Comparison of ENCODE assay signal across 37 mouse cellular contexts in the genomic region with DNA sequence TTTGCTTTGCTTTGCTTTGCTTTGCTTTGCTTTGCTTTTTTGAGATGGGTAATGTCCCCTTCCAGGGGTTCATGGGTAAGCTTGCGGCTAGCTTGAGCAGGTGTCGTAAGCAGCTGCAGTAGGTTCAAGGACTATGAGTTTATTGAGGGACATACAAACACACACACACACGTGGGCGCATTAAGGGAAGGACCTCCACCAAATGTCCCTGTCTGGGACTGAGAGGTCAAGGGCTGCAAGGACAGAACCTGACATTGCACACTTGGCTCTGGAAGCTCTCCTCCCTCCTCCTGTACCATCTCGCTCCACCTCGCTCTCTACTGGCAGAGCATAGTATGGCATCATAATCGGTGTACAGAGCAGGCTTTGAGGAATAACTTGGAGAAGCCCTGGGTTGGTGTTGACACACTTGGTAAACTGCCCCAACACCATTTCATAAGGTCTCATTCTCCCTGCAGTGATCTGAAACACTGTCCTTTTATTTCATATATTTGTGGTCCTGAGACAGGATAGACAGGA. TPM values are rescaled to one million over a fixed set of nuclear protein-coding genes. Genes with fewer than 3 reads are reported as not detected.
DNase-seq lines count a peak whose midpoint lies in the region; ATAC-seq lines count a peak whose summit lies in the region.
"Had no signal": no experiment of that assay in that cellular context is flagged by ENCODE, and none has a peak within 500 bp of the region (broad histone marks: within the 10 kb centered on the region; RNA-seq: fewer than 3 reads in every experiment).

No protein-coding gene starts in this region.

- no peak overlapping the region for H3K4me3 ChIP-seq in intestine, embryonic 14.5 days (ENCODE audit: low read depth, low read length)
- H3K4me3 ChIP-seq in intestine, embryonic 16.5 days (ENCODE audit: low read length): no peak overlapping the region
- H3K4me3 ChIP-seq in megakaryocyte, embryonic 14.5 days (replicated peaks): peak overlapping the region; percentile 14
- no peak overlapping the region for H3K4me3 ChIP-seq in heart, embryonic 11.5 days (ENCODE audit: low read depth, low read length)
- H3K4me3 ChIP-seq: forebrain, embryonic 13.5 days; heart, embryonic 15.5 days; kidney, embryonic 15.5 days; liver, embryonic 13.5 days; midbrain, embryonic 12.5 days; myocyte; neural tube, embryonic 12.5 days had no signal

- DNase-seq in intestine, embryonic 14.5 days (ENCODE audit: low spot score): peak; percentile 32
- peak; percentile 27 for DNase-seq in ES-CJ7 (ENCODE audit: low read depth, low spot score)
- DNase-seq in gastrocnemius, adult 18-20 months (ENCODE audit: low spot score): no peak
- DNase-seq: cerebellum, adult 11 months; cerebellum, adult 9-10 months; cerebellum, postnatal 36 days; gastrocnemius, postnatal 14 days; kidney, adult 18-20 months; kidney, postnatal 25 days; liver, embryonic 13.5 days; lung, embryonic 14.5 days; lung, postnatal 14 days; right cerebral cortex, adult 18-20 months had no signal

- H3K4me2 ChIP-seq in intestine, embryonic 14.5 days (ENCODE audit: low read length): no peak overlapping the region
- no peak overlapping the region for H3K4me2 ChIP-seq in intestine, embryonic 16.5 days (ENCODE audit: low read depth, low read length)
- H3K4me2 ChIP-seq in heart, embryonic 11.5 days: no peak overlapping the region
- H3K4me2 ChIP-seq: forebrain, embryonic 13.5 days; heart, embryonic 15.5 days; kidney, embryonic 15.5 days; liver, embryonic 13.5 days; lung, embryonic 14.5 days; midbrain, embryonic 12.5 days; neural tube, embryonic 12.5 days had no signal

- ATAC-seq in intestine, embryonic 14.5 days (replicated peaks; ENCODE audit: low FRiP score, low TSS enrichment, low read depth): no peak
- ATAC-seq in intestine, embryonic 16.5 days: no peak
- no peak for ATAC-seq in megakaryocyte, adult 5-6 weeks (ENCODE audit: poor library complexity, severe bottlenecking)
- ATAC-seq in heart, embryonic 11.5 days (replicated peaks; ENCODE audit: insufficient number of reproducible peaks, low FRiP score, low TSS enrichment): no peak
- ATAC-seq: CD4-positive, CD25-positive, alpha-beta regulatory T cell, adult 4 months; forebrain, embryonic 13.5 days; hindbrain, embryonic 16.5 days had no signal

- H3K27ac ChIP-seq in intestine, embryonic 14.5 days (ENCODE audit: low read depth): no peak overlapping the region
- no peak overlapping the region for H3K27ac ChIP-seq in intestine, embryonic 16.5 days (ENCODE audit: low read length)
- H3K27ac ChIP-seq in heart, embryonic 11.5 days (ENCODE audit: low read depth, low read length): no peak overlapping the region
- H3K27ac ChIP-seq: forebrain, embryonic 13.5 days; heart, embryonic 15.5 days; kidney, embryonic 15.5 days; liver, embryonic 13.5 days; midbrain, embryonic 12.5 days; neural tube, embryonic 12.5 days had no signal

- H3K4me1 ChIP-seq in intestine, embryonic 14.5 days (replicated peaks; ENCODE audit: control insufficient read depth, insufficient read depth, low read length): no peaks in the 10 kb centered on the region
- H3K4me1 ChIP-seq in intestine, embryonic 16.5 days (ENCODE audit: control insufficient read depth, insufficient read depth, low read length): no peaks in the 10 kb centered on the region
- no peaks in the 10 kb centered on the region for H3K4me1 ChIP-seq in megakaryocyte, embryonic 14.5 days
- no peaks in the 10 kb centered on the region for H3K4me1 ChIP-seq in heart, embryonic 11.5 days (ENCODE audit: control insufficient read depth, insufficient read depth, low read length)
- H3K4me1 ChIP-seq: forebrain, embryonic 13.5 days; heart, embryonic 15.5 days; kidney, embryonic 15.5 days; liver, embryonic 13.5 days; midbrain, embryonic 12.5 days; neural tube, embryonic 12.5 days had no signal

- H3K36me3 ChIP-seq in intestine, embryonic 14.5 days (ENCODE audit: control insufficient read depth, insufficient read depth, low read length): no peaks in the 10 kb centered on the region
- no peaks in the 10 kb centered on the region for H3K36me3 ChIP-seq in intestine, embryonic 16.5 days (ENCODE audit: control insufficient read depth, insufficient read depth, low read length)
- H3K36me3 ChIP-seq in megakaryocyte, embryonic 14.5 days (replicated peaks; ENCODE audit: low read length): no peaks in the 10 kb centered on the region
- H3K36me3 ChIP-seq in heart, embryonic 11.5 days (ENCODE audit: control insufficient read depth, insufficient read depth, low read length): no peaks in the 10 kb centered on the region
- H3K36me3 ChIP-seq: G1E; heart, embryonic 15.5 days; kidney, embryonic 15.5 days; liver, embryonic 13.5 days; midbrain, embryonic 12.5 days; neural tube, embryonic 12.5 days had no signal

- WGBS in intestine, embryonic 14.5 days: 91% methylated on average over 7 of the region's 7 CpGs
- WGBS in intestine, embryonic 16.5 days: 91% methylated on average over 7 of the region's 7 CpGs
- WGBS in heart, embryonic 11.5 days (ENCODE audit: insufficient replicate concordance): 88% methylated on average over 7 of the region's 7 CpGs

- H3K27me3 ChIP-seq in intestine, embryonic 14.5 days (replicated peaks; ENCODE audit: control insufficient read depth, insufficient read depth, low read length): no peaks in the 10 kb centered on the region
- H3K27me3 ChIP-seq in intestine, embryonic 16.5 days (replicated peaks; ENCODE audit: control insufficient read depth, insufficient read depth, low read length): no peaks in the 10 kb centered on the region
- peaks cover 6% of the 10 kb centered on the region for H3K27me3 ChIP-seq in megakaryocyte, embryonic 14.5 days (replicated peaks)
- no peaks in the 10 kb centered on the region for H3K27me3 ChIP-seq in heart, embryonic 11.5 days (ENCODE audit: control insufficient read depth, insufficient read depth, low read length)
- H3K27me3 ChIP-seq: forebrain, embryonic 13.5 days; heart, embryonic 15.5 days; kidney, embryonic 15.5 days; liver, embryonic 13.5 days; midbrain, embryonic 12.5 days; neural tube, embryonic 12.5 days had no signal

- H3K9me3 ChIP-seq in intestine, embryonic 14.5 days (ENCODE audit: control insufficient read depth, low read length): no peaks in the 10 kb centered on the region
- no peaks in the 10 kb centered on the region; the same call in 1 of the 2 replicates for H3K9me3 ChIP-seq in intestine, embryonic 16.5 days (ENCODE audit: control insufficient read depth, low read length)
- peaks cover 10% of the 10 kb centered on the region for H3K9me3 ChIP-seq in megakaryocyte, embryonic 14.5 days
- no peaks in the 10 kb centered on the region for H3K9me3 ChIP-seq in heart, embryonic 11.5 days (replicated peaks; ENCODE audit: control insufficient read depth, low read length)
- H3K9me3 ChIP-seq: forebrain, embryonic 13.5 days; heart, embryonic 15.5 days; kidney, embryonic 15.5 days; liver, embryonic 13.5 days; midbrain, embryonic 12.5 days; neural tube, embryonic 12.5 days had no signal

- no peak overlapping the region for H3K9ac ChIP-seq in intestine, embryonic 14.5 days (ENCODE audit: low read length)
- H3K9ac ChIP-seq in intestine, embryonic 16.5 days (ENCODE audit: low read depth, low read length): no peak overlapping the region
- no peak overlapping the region for H3K9ac ChIP-seq in heart, embryonic 11.5 days (ENCODE audit: low read depth, low read length)
- H3K9ac ChIP-seq: forebrain, embryonic 13.5 days; heart, embryonic 15.5 days; kidney, embryonic 15.5 days; liver, embryonic 13.5 days; lung, embryonic 14.5 days; midbrain, embryonic 12.5 days; neural tube, embryonic 12.5 days had no signal

RNA-seq across cellular contexts. Expression of gene Hsd17b6, which starts 48.2 kb away (rescaled TPM):
- not detected in 2 replicates for polyA plus RNA-seq in intestine, embryonic 14.5 days (2014; fragmentation: Nextera tagmentation; extraction: Ambion mirVana)
- polyA plus RNA-seq in intestine, embryonic 16.5 days (2015; fragmentation: Nextera tagmentation; extraction: Ambion mirVana): 0.22 and 0.76 TPM in 2 replicates
- not detected in 2 replicates for polyA plus RNA-seq in megakaryocyte, embryonic 14.5 days (2012; ENCODE audit: insufficient read depth, low replicate concordance)
- total RNA-seq in megakaryocyte, adult 5-6 weeks (2015): not detected in 2 replicates
- not detected in 2 replicates for total RNA-seq in megakaryocyte, adult 5-6 weeks (2017)
- total RNA-seq in gastrocnemius, adult 18-20 months (2021): not detected
- polyA plus RNA-seq in heart, embryonic 11.5 days (2014; fragmentation: Nextera tagmentation; extraction: Ambion mirVana): not detected in 2 replicates
- total RNA-seq: gastrocnemius, postnatal 14 days; granulocyte monocyte progenitor cell, adult 5-6 weeks; heart, postnatal 25 days; layer of hippocampus, adult 18-20 months; layer of hippocampus, postnatal 10 days; left cerebral cortex, adult 18-20 months; left cerebral cortex, postnatal 14 days; midbrain, postnatal 0 days had no signal
- polyA plus RNA-seq: CD4-positive, CD25-positive, alpha-beta regulatory T cell, adult 4 months; embryonic facial prominence, embryonic 11.5 days; forebrain, embryonic 13.5 days; G1E; heart, embryonic 15.5 days; hindbrain, embryonic 11.5 days; hindbrain, embryonic 16.5 days; kidney, embryonic 15.5 days; limb, embryonic 11.5 days; liver, embryonic 13.5 days; lung, embryonic 14.5 days; midbrain, embryonic 12.5 days; midbrain, postnatal 0 days; myocyte; neural tube, embryonic 12.5 days; spleen, adult 2 months had no signal

RNA-seq across cellular contexts. Expression of gene Prim1, which starts 55.7 kb away (rescaled TPM):
- polyA plus RNA-seq in intestine, embryonic 14.5 days (2014; fragmentation: Nextera tagmentation; extraction: Ambion mirVana): 85.8 and 89.1 TPM in 2 replicates
- 56.3 and 66.1 TPM in 2 replicates for polyA plus RNA-seq in intestine, embryonic 16.5 days (2015; fragmentation: Nextera tagmentation; extraction: Ambion mirVana)
- polyA plus RNA-seq in megakaryocyte, embryonic 14.5 days (2012; ENCODE audit: insufficient read depth, low replicate concordance): 2.6 TPM in 1 of 2 replicates, not detected in the other
- total RNA-seq in megakaryocyte, adult 5-6 weeks (2015): 70.7 and 76.4 TPM in 2 replicates
- 66.4 and 66.8 TPM in 2 replicates for total RNA-seq in megakaryocyte, adult 5-6 weeks (2017)
- total RNA-seq in gastrocnemius, adult 18-20 months (2021): 1 to 10 TPM in 1 of 2 experiments, under 1 TPM in 1; 0.64 to 1.0 TPM
- 56.0 and 61.4 TPM in 2 replicates for polyA plus RNA-seq in heart, embryonic 11.5 days (2014; fragmentation: Nextera tagmentation; extraction: Ambion mirVana)

Comparison
In these comparisons a context has a peak if more than half of its experiments do, and no peak if none do; other contexts are left out.
1. RNA of gene Prim1, which starts 55.7 kb away (polyA plus RNA-seq): 85.8 to 89.1 TPM in intestine, embryonic 14.5 days, 56.3 to 66.1 TPM in intestine, embryonic 16.5 days and 56.0 to 61.4 TPM in heart, embryonic 11.5 days; 2.6 TPM in megakaryocyte, embryonic 14.5 days; every median in the first group is over 10 times any median in the second.